ENCODE assay signal across 20 mouse cellular contexts in the genomic region with DNA sequence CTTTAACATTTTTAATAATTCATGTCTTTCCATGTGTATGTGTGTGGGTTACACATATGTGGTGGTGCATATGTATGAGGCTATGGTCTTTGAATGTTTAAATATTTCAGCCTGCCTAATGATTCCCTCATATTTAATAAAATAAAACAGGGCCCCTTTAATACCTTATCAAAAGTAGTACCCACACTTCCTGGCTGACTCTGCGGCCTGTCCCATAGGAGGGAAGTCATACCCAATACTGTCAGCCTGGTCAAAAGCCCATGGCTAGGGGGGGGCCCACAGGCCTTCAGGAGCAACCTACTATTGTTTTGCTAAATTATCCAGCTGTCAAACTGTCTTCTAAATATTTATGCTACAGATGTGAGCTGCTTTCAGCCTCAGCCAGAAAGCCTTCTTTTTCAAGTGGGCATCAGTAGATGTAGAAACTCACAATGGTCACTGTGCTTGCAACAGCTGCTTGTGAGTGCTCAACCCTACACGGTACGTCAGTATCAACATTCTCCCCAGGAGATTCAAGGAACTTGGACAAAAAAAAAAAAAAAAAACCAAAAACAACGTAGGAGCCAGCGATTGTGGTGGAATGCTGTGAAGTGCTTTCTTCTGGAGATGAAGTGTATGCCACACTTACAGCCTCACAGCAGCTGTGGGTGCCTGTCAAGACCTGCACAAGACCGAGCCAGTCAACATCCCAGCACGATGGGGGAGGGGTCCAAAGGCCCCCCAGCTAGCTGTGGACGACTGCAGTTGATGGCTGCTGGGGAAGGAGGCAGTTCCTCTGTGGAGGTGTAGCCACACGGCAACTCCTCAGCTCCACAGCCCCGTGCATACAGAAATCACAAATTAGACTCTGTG. TPM values are rescaled to one million over a fixed set of nuclear protein-coding genes. Genes with fewer than 3 reads are reported as not detected.
DNase-seq lines count a peak whose midpoint lies in the region; ATAC-seq and TF ChIP-seq lines count a peak whose summit lies in the region.
"Had no signal": no experiment of that assay in that cellular context is flagged by ENCODE, and none has a peak within 500 bp of the region (broad histone marks: within the 10 kb centered on the region; RNA-seq: fewer than 3 reads in every experiment).

No protein-coding gene starts in this region.

- H3K27me3 ChIP-seq in megakaryocyte, embryonic 14.5 days (replicated peaks): no peaks in the 10 kb centered on the region
- H3K27me3 ChIP-seq in limb, embryonic 12.5 days: peaks cover 6% of the 10 kb centered on the region
- no peaks in the 10 kb centered on the region for H3K27me3 ChIP-seq in kidney, adult 2 months (replicated peaks; ENCODE audit: control insufficient read depth, insufficient read depth, low read length)
- H3K27me3 ChIP-seq: forebrain, embryonic 15.5 days; heart, embryonic 13.5 days; hindbrain, embryonic 15.5 days; Patski had no signal

- no peaks in the 10 kb centered on the region for H3K9me3 ChIP-seq in megakaryocyte, embryonic 14.5 days
- no peaks in the 10 kb centered on the region for H3K9me3 ChIP-seq in limb, embryonic 12.5 days
- H3K9me3 ChIP-seq: forebrain, embryonic 15.5 days; heart, embryonic 13.5 days; hindbrain, embryonic 15.5 days had no signal

- H3K4me2 ChIP-seq in limb, embryonic 12.5 days: no peak overlapping the region
- H3K4me2 ChIP-seq: forebrain, embryonic 15.5 days; heart, embryonic 13.5 days; hindbrain, embryonic 15.5 days had no signal

- peak overlapping the region; percentile 26 for H3K4me3 ChIP-seq in megakaryocyte, embryonic 14.5 days (replicated peaks)
- no peak overlapping the region for H3K4me3 ChIP-seq in limb, embryonic 12.5 days (replicated peaks)
- H3K4me3 ChIP-seq in kidney, adult 2 months (ENCODE audit: insufficient read depth, low read depth, low read length): no peak overlapping the region
- H3K4me3 ChIP-seq: forebrain, embryonic 15.5 days; heart, embryonic 13.5 days; hindbrain, embryonic 15.5 days had no signal

- intact Hi-C loops in gastrocnemius, postnatal 14 days (cut with DNase I; ENCODE audit: low total_unique reads): no loop called here

- 61% methylated on average over 10 of the region's 10 CpGs for WGBS in limb, embryonic 12.5 days
- 71% methylated on average over 10 of the region's 10 CpGs for WGBS in kidney, adult 2 months

- H3K27ac ChIP-seq in limb, embryonic 12.5 days: 0 out of 2 replicates have a peak overlapping the region, but pooled peaks have one; percentile 41
- H3K27ac ChIP-seq in kidney, adult 2 months (ENCODE audit: insufficient read depth, low read depth, low read length): no peak overlapping the region
- H3K27ac ChIP-seq: forebrain, embryonic 15.5 days; heart, embryonic 13.5 days; hindbrain, embryonic 15.5 days had no signal

- H3K36me3 ChIP-seq in megakaryocyte, embryonic 14.5 days (replicated peaks; ENCODE audit: low read length): peaks cover 64% of the 10 kb centered on the region
- H3K36me3 ChIP-seq in limb, embryonic 12.5 days: peaks cover 42% of the 10 kb centered on the region
- no peaks in the 10 kb centered on the region for H3K36me3 ChIP-seq in kidney, adult 2 months (ENCODE audit: control insufficient read depth, insufficient read depth, low read length)

- no peak for TF ChIP-seq POLR2A in kidney, adult 2 months (IDR thresholded peaks at IDR 0.05; ENCODE audit: low read depth, low read length)

- DNase-seq in kidney, adult 2 months: no peak
- DNase-seq in embryo, embryonic 11 days: no peak
- no peak for DNase-seq in gastrocnemius, postnatal 14 days
- DNase-seq: adrenal gland, postnatal 14 days; B cell, adult 2 months; cerebellum, adult 11-12 months; cerebellum, adult 9-10 months; cerebellum, postnatal 25 days; gastrocnemius, postnatal 10 days; heart, postnatal 36 days had no signal

- no peak for ATAC-seq in megakaryocyte, adult 5-6 weeks (ENCODE audit: poor library complexity, severe bottlenecking)
- peak; percentile 89 for ATAC-seq in common myeloid progenitor, adult 5-6 weeks (replicated peaks; ENCODE audit: low read depth, poor library complexity, severe bottlenecking)
- ATAC-seq in limb, embryonic 12.5 days (ENCODE audit: insufficient number of reproducible peaks, insufficient read depth, low FRiP score, low TSS enrichment, low read depth): no peak
- ATAC-seq: activated CD4-positive, CD25-positive, alpha-beta regulatory T cell, adult 4 months; forebrain, embryonic 15.5 days; Patski had no signal

- H3K4me1 ChIP-seq in megakaryocyte, embryonic 14.5 days: peaks cover 56% of the 10 kb centered on the region
- H3K4me1 ChIP-seq in limb, embryonic 12.5 days (replicated peaks): no peaks in the 10 kb centered on the region
- no peaks in the 10 kb centered on the region; the same call in 1 of the 2 replicates for H3K4me1 ChIP-seq in kidney, adult 2 months (ENCODE audit: control insufficient read depth, insufficient read depth, low read length)
- H3K4me1 ChIP-seq: forebrain, embryonic 15.5 days; heart, embryonic 13.5 days; hindbrain, embryonic 15.5 days had no signal

- no peak overlapping the region for H3K9ac ChIP-seq in limb, embryonic 12.5 days (replicated peaks)
- H3K9ac ChIP-seq: forebrain, embryonic 15.5 days; heart, embryonic 13.5 days; hindbrain, embryonic 15.5 days had no signal

- no peak for TF ChIP-seq CTCF in kidney, adult 2 months (conservative IDR thresholded peaks at IDR 0.05; ENCODE audit: insufficient read depth, insufficient read length, low read depth, low read length)

RNA-seq across cellular contexts. Expression of a gene that starts 12.5 kb away (rescaled TPM):
- 1.8 TPM in 1 of 2 replicates, not detected in the other for polyA plus RNA-seq in megakaryocyte, embryonic 14.5 days (2012; ENCODE audit: insufficient read depth, low replicate concordance)
- 48.5 and 50.3 TPM in 2 replicates for total RNA-seq in megakaryocyte, adult 5-6 weeks (2015)
- 62.7 and 65.3 TPM in 2 replicates for total RNA-seq in megakaryocyte, adult 5-6 weeks (2017)
- total RNA-seq in common myeloid progenitor, adult 5-6 weeks (2017): 33.2 and 36.2 TPM in 2 replicates
- polyA plus RNA-seq in limb, embryonic 12.5 days (2016; fragmentation: Nextera tagmentation; extraction: Ambion mirVana): 33.5 and 35.0 TPM in 2 replicates
- 1.0 and 1.3 TPM in 2 replicates for polyA plus RNA-seq in kidney, adult 2 months (2012; rRNA removed)
- 1 to 10 TPM; 6.8 to 9.9 TPM for total RNA-seq in gastrocnemius, postnatal 14 days (2021)

RNA-seq across cellular contexts. Expression of a gene that starts 40.4 kb away (rescaled TPM):
- polyA plus RNA-seq in megakaryocyte, embryonic 14.5 days (2012; ENCODE audit: insufficient read depth, low replicate concordance): 25.1 and 50.6 TPM in 2 replicates
- total RNA-seq in megakaryocyte, adult 5-6 weeks (2015): 5.2 and 6.3 TPM in 2 replicates
- total RNA-seq in megakaryocyte, adult 5-6 weeks (2017): 6.1 and 6.3 TPM in 2 replicates
- total RNA-seq in common myeloid progenitor, adult 5-6 weeks (2017): 9.9 and 14.7 TPM in 2 replicates
- 5.8 and 6.2 TPM in 2 replicates for polyA plus RNA-seq in limb, embryonic 12.5 days (2016; fragmentation: Nextera tagmentation; extraction: Ambion mirVana)
- polyA plus RNA-seq in kidney, adult 2 months (2012; rRNA removed): 1.3 and 1.6 TPM in 2 replicates
- 1 to 10 TPM; 4.9 to 7.2 TPM for total RNA-seq in gastrocnemius, postnatal 14 days (2021)

RNA-seq across cellular contexts. Expression of a gene that starts 45.9 kb away (rescaled TPM):
- polyA plus RNA-seq in megakaryocyte, embryonic 14.5 days (2012; ENCODE audit: insufficient read depth, low replicate concordance): 0.34 TPM in 1 of 2 replicates, not detected in the other
- total RNA-seq in megakaryocyte, adult 5-6 weeks (2015): 0.05 and 0.29 TPM in 2 replicates
- total RNA-seq in megakaryocyte, adult 5-6 weeks (2017): not detected in 2 replicates
- total RNA-seq in common myeloid progenitor, adult 5-6 weeks (2017): 0.05 and 0.15 TPM in 2 replicates
- 0.15 and 0.40 TPM in 2 replicates for polyA plus RNA-seq in limb, embryonic 12.5 days (2016; fragmentation: Nextera tagmentation; extraction: Ambion mirVana)
- polyA plus RNA-seq in kidney, adult 2 months (2012; rRNA removed): 0.05 and 0.17 TPM in 2 replicates
- 1 to 10 TPM in 1 of 2 experiments, under 1 TPM in 1; 0.66 to 1.1 TPM for total RNA-seq in gastrocnemius, postnatal 14 days (2021)
- polyA plus RNA-seq: heart, postnatal 0 days had no signal

RNA-seq across cellular contexts. Expression of a gene that starts 58.6 kb away (rescaled TPM):
- polyA plus RNA-seq in megakaryocyte, embryonic 14.5 days (2012; ENCODE audit: insufficient read depth, low replicate concordance): 16.8 and 19.5 TPM in 2 replicates
- 7.7 and 9.5 TPM in 2 replicates for total RNA-seq in megakaryocyte, adult 5-6 weeks (2015)
- total RNA-seq in megakaryocyte, adult 5-6 weeks (2017): 9.2 and 9.4 TPM in 2 replicates
- 26.8 and 27.4 TPM in 2 replicates for total RNA-seq in common myeloid progenitor, adult 5-6 weeks (2017)
- polyA plus RNA-seq in limb, embryonic 12.5 days (2016; fragmentation: Nextera tagmentation; extraction: Ambion mirVana): 5.0 and 5.6 TPM in 2 replicates
- polyA plus RNA-seq in kidney, adult 2 months (2012; rRNA removed): 1.4 TPM in 2 replicates
- total RNA-seq in gastrocnemius, postnatal 14 days (2021): 10 to 100 TPM; 19.9 to 28.3 TPM
